Mouse (Mus musculus) CD4-positive, CD25-positive, alpha-beta regulatory T cell, adult 4 months (primary cell): ENCODE measurements around the gene Mettl6. TPM values are rescaled to one million over a fixed set of nuclear protein-coding genes. Genes with fewer than 3 reads are reported as not detected.
"Not testable (repeated sequence)": the region's sequence is repeated elsewhere in the genome, so short reads cannot be mapped to it uniquely, and the experiment has no call there.

Experiments
- ATAC-seq: one replicate; pipeline ENCODE4 v1.8.0; 2017
- polyA plus RNA-seq, 2 experiments: library from polyadenylated mRNA; unstranded; fragments of 100-300 nt; shearing (Covaris generic); gene quantifications; one replicate each; pipeline ENCODE4 v1.2.1; 2017

Mettl6 gene
- polyA plus RNA-seq, 2 experiments from 2014 or later, result 68.2 to 69.7 TPM

DNA sequence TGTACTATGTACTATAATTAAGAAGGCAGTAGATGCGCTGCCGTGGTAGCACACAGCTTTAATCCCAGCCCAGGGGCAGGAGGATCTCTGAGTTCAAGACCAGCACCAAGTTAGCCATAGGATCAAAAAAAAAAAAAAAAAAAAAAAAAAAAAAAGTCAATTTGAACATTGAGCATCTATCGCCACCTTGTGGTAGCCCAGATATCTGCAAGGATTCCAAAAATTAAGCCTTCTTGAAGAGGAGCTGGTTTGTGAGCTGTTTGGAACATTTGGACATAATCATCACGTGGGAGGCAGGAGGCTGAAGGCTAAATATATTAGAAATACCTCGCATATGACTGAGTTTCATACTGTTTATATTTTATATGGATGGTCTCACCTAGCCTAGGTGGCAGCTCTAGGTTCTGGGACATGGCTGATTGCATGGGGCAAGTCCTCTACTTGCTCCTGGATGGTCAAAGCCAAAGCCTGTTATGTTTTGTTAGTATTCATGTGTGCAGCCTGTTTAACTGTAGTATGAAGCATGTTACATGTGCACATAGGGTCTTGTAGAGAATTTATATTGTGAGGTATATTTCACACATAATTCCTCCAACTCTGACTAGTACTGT, 22.3 kb downstream of the Mettl6 start:
- peak; percentile 39 for ATAC-seq

DNA sequence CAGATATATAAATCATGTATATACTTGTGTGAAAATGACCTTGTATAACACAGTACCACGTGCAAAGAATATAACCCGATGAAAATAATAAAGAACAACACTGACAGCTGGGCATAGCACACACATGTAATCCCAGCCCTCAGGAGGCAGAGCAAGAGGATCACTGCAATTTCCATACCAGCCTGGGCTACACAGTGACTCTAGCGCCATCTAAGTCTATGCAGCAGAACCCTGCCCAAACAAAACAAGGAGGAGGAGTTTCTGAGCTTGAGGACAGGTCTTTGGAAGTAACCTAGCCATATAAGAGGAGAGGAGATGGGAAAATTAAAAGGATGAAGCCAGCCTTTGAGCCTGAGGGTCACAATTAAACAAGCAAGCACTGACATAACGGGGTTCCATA, 25.1 kb downstream of the Mettl6 start:
- no peak for ATAC-seq

DNA sequence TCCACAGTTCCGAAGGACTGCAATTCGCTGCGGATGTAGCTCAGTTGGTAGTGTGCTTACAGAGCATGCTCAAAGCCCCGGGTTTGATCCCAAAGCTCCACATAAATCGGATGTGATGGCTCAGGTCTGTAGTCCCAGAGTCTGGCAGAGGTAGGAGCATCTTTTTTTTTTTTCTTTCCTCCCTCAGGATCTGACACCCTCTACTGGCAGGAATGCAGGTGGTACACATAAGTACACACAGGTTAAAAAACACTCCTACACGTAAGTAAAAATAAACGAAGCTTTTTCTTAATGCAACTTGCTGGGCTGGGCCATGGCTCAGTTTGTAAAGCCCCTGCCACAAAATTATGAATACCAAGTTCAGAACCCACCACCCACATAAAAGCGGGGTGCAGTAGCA, 30.7 kb downstream of the Mettl6 start:
- no peak for ATAC-seq

DNA sequence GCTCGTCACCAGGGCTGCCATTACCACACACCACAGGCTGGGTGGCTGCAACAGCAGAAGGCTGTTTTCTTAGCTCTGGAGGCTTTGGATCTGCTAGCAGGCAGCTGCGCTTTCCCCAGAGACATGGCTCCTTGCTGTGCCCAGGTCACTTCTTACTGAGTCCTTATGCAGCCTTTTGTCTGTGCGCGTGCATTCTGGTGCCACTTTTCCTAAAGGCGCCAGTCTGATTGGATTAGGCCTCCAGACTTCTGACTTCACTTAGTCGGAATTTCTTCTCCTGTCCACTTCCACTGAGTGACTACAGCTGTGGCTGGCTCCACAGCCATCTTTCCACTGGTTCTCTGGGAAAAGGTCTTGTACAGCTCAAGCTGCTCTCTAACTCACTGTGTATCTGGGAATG, 32.0 kb downstream of the Mettl6 start:
- no peak for ATAC-seq

DNA sequence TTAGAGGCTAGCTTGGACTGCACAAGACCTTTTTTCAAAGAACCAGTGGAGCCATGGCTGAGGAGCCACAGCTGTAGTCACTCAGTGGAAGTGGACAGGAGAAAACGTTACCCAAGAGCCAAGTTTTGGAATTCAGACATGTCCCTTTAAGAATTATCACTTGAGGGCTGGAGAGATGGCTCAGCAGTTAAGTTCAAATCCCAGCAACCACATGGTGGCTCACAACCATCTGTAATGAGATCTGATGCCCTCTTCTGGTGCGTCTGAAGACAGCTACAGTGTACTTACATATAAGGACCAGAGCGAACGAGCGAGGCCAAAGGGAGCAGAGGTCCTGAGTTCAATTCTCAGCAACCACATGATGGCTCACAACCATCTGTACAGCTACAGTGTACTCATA, 32.6 kb downstream of the Mettl6 start:
- ATAC-seq, result not testable (repeated sequence)

DNA sequence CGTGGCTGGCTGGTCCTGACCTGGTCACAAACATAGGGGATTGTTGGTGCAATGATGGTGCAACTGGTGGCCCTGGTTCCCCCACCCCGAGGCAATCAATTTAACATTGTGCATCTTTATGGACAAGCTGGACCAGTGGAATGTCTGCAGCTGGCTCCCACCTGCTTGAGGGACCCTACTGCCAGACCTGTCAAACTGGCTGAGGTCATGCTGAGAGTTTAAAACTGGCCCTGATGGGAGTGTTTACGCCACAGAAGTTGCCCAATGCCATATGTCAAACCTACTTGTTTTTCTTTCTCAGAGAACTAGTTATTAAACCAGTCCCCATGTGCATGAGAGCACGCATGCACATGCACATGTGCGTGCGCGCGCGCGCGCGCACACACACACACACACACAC, 36.8 kb downstream of the Mettl6 start:
- ATAC-seq, result no peak

DNA sequence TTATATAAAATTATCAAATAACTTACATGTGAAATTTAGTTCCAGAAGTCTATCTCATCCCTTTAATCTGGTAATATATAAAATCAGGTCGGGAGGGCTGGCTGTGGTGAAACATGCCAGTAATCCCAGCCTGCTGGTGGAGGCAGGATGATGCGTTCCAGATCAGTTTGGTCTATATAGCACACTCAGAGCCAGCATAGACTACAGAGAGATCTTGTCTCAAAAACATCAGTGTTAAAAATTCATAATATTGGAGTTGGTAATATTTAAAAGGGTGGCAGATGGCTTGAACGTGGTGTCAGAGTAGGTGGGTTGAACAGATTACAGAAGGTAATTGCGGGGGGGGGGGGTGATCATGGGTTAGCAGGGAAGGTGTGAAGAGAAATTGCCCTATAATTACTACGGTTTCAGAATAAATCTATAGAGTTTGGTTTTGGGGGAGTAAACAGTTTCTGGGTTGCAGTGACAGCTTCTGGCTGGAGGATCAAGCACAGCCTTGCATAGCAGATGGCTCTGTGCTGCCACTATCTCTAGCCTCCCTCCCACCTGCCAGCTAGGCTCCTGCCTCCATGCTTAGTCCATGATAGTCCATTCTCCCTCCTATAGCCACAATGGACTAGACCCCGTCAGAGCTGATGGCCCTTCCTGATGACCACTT, 38.6 kb downstream of the Mettl6 start:
- ATAC-seq, result no peak

DNA sequence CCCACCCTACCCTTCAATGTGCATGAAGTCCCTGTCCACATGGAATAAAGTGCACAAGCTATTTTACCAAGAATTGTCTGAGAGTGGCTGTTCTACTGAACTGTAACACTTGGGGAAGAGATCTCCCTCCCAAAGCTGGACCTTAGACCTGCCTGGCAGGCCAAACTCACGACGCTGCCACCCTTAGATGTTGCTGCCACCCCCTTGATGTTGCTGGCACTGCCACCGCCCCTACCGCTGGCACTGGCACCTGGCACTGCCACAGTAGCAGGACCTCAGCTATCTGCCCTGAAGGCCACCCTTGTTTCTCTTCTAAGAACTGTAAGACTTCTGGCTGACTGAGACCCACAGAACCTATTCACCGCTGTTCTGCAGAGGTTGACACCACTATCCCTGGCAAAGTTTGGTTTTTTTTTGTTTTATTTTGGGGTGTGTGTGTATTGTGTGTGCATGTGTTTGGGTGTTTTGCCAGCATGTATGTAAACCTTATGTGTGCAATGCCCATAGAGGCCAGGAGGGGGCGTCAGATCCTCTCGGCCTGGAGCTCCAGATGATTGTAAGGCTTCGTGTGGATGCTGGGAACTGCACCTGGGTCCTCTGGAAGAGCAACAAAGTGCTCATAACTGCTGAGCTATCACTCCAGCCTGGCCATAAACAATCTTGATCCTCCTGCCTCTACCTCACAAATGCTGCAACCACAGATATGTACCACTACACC, 39.8 kb downstream of the Mettl6 start:
- no peak for ATAC-seq

DNA sequence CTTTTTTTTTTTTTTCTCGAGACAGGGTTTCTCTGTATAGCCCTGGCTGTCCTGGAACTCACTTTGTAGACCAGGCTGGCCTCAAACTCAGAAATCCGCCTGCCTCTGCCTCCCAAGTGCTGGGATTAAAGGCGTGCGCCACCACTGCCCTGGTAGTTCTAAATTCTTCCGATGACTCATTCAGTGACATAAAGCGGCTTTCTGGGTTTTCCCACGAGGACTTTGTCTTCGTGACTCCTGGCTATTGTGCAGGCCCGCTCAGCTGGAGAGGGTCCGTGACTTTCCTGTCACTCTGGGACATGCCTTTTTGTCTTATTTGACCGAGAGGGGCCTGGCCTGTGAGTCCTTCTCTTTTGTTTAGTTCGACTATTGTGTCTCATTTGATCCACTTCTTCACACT, 40.9 kb downstream of the Mettl6 start:
- not testable (repeated sequence) for ATAC-seq

DNA sequence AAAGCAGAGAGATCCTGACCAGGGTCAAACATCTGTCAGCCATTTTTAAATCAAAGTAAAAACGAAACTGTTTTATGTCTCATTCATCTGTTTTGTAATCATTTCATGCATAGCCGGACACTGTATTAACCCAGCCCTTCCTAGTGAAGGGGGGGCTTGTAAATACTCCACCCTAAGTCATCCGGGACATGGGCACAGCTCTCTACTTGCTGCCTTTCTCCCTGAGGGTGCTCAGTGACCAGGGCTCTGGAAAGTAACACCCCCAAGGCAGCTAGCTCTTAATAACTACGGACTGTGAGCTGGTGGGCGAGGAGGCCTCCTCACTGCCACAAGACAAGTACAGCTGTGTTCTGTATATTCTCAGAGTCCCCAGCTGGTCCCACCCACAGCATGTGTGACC, 45.8 kb downstream of the Mettl6 start:
- no peak for ATAC-seq

DNA sequence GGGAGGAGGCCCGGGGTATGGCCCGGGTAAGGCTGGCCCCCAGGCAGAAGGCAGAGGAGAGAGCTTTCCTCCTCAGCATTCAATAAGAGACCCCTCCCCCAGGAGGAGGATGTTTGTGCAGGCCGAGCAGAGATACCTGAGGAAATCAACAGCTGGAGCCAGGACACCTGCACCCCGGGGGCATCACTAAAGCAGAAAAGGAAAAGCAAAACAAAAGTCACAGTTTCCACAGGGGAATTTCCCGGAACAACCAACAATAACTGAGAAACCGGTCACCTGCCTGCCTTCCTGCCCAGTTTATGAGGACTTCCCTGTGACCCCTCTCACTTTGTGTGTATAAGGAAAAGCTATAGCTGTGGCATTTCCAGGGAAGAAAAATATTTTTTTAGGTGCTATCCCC, 51.2 kb downstream of the Mettl6 start:
- no peak for ATAC-seq

DNA sequence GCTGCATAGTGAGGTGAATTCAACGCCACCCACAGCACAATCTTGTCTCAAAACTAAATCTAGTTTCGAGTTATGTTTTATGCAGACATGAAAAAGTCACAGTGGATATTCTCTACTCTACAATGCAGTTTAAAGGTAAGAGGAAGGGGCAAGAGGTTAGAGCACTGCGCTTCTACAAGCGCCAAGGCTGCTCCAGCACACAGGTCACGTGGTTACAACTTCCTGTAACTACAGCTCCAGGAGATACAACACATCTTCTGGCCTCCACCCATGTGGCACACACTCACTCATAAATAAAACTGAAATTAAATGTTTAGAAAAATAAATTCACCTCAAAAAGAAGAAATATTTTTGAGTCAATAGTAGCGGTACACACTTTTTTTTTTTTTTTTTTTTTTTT, 54.1 kb downstream of the Mettl6 start:
- ATAC-seq, result peak; percentile 64

DNA sequence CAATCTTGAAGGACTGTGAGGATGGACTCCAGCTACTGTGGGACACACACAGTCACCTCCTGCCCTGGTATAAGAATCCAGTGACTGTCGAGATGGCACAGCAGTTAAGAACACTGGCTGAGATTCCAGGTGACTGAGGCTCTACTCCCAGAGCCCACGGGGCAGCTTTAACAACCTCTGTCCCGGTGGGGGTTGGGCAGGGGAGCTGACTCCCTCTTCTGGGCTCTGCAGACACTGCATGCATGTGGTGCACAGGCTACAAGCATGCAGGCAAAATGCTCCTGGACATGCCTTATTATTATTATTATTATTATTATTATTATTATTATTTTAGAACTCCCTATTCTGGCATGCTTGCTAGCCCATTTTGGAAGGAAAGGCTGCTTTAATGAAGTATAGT, 54.6 kb downstream of the Mettl6 start:
- ATAC-seq, result no peak

DNA sequence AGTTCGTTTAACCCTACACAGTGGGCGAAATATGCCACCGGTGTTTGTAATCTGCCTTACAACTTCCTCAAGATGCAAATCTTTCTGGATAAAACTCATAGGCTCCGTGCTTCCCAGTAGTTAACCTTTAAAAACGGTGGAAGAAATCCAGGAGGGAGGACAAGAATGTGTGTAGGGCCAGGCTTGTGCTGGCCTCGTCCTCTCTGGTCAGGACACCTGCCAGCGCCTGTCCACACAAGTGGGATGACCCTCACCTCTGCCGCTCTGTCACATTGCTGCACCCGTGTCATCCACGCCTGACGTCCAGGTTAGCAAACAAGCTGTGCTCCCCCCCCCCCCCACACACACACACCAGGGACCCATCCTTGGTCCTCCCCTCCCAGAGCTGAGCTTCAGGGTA, 55.6 kb downstream of the Mettl6 start:
- ATAC-seq, result no peak

DNA sequence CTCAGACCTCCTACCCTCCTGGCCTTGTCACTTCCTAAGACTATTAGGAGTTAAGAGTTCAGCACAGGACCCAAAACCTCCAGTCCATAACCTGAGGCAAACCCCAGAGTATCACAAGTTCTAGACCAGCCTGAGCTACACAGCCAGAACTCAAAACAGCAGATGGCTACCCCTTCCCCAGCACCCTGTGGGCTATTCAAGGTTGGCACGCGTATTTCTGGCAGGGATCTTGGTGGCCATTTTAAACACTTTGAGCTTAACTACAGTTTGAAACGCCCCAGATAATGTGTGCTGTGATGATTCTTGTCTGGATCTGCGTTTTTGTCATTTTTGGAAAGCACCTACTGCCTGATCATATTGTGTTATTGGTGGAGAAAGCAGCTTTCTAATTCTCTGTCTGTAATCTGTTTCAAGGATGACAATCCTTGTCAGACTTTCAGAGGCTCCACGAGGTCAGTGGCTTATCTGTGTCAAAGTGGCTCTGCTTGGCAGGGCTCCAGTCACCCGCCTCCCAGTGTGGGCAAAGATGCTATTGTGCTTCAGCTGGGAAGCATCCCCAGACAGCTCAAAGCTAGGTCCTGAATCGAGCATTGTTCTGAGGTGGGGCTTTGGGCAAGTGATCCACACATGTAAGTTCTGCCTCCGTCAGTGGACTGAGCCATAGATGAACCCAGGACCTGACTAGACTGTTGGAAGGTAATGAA, 56.9 kb downstream of the Mettl6 start:
- ATAC-seq, result no peak

DNA sequence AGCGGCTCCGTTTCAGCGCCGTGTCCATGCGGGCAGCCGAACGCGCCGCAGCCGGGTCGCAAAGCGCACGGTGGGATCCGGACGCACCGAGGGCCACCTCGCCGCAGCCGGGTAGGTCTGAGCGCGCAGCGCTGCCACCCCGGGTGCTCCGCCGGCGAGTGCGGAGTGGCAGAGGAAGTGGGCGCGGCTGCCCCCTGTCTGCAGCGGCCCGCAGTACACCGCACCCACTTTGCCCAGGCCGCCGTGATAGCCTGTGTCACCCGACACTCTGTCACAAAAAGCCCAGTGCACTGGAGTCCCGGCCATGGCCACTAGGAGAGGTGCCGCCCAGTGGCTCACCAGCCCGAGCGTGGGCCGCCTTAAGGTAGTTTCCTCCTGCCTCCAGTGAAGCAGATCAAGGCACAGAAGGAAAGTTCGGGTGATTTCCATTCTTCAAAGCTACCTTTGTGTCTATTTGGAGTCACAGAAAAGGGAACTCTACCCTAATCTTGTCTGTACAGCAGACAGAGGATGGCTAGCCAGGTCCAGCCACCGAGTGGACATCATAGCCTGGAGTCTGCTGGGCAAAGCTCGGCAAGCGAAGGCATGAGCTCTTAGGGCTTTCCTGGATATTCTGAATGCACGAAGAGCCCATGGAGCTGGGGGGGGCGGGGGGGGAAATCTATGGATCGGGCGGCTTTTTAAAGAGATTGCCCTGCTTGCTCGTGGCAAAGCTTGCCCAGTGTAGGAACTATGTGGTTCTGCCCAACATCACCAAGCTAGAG, 58.7 kb downstream of the Mettl6 start, which contains the start of gene Sh3bp5:
Gene Sh3bp5 (minus strand): TSS at position 149 of the 764 bp plus-strand sequence.
- peak; percentile 94 for ATAC-seq

DNA sequence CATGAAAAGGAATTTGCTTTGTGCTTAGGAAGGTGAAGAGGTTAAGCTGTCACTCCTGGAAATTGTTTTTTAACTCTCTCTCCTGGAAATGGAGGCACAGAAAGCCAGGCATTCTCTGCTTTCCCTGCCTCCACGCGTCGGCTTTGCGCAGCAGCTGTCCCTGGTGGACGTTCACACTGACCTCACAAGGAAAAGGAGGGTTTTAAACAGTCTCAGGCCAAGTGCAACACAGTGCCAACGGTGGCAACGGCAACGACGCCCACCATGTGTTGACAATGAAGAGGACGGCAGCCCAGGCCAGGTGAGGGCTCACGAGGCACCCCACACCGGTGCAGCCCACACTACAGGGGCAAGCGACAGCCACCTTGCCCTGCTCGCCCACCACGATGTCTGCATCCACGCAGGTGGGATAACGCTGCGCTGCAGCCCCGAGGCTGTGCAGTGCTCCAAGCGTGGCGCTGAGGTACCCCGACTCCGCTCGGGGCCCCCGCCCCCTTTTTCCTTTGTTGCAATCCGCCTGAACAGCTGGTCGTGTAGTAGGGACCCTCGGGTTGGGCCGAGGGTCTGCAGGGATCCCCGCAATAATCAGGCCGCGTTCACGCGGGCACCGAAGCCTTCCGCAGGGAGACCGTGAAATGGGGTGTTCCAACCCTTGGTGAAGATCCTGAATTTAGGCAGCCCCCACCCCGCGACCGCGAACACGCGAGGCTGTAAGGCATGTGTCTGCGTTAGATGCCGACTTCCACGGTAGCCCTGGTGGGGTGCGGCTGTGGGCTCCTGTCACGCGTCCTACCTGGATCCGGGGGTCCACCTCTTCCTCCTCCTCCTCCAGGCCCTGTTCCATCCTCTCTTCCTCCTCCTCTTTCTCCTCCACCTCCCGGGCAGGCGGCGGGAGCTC, 59.6 kb downstream of the Mettl6 start:
- ATAC-seq, result peak; percentile 13

DNA sequence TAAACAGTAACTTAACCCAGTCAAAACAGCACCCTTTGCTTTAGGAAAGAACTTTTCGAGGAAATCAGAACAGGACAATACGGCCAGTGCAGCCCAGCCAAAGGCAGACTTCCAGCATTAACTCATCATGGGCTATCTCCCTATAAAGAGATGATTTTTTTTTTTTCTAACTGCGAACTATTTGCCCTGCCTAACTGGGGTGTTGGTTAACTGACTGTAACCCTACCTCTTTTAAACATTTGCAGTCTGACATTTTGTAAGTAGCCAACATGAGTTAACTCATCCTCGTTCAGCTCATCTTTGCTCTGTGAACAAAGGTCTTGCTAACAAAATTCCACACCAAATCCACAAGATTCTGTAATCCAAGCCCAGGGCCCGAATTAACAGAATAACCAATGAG, 60.4 kb downstream of the Mettl6 start:
- no peak for ATAC-seq

DNA sequence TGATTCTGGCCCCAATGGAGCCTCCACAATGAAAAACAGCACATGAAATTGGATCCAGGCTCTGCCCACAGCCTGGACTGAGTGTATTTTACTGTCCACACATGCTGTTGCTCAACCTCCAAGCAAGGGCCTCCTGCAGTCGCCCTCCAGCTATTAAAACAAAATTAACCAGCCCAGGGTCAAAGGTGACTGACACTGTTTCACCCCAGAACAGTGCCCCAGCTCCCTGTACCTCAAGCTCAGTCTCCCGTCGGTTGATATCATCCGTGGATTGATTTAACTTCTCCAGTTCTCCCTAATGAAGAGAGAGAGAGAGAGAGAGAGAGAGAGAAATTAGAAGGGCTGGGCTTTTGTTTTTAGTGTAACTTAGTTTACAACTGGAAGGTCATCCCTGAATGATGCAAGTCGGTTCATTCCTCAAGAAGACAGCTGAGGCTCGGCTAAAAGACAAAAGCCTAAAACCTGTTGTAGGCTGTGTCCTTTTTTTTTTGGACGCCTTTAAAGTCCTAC, 60.9 kb downstream of the Mettl6 start:
- ATAC-seq, result no peak

DNA sequence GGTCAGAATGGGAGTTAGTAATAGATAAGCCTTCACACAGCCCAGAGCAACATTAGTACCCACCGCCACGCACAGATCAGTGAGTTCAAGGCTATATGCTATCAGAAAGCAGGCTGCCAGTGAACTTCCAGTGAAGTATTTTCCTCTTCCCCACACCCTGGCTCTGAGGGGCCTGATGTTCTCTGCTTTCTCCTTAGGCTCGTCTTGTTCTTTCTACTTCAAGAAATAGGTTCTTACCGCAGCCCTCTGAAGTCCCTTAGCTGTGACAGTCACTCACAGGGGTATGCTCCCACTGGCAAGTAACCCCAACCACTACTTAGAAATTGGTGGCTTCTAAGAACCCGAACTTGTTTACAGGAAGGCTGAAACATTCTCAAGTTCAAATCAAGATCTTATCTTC, 61.7 kb downstream of the Mettl6 start:
- ATAC-seq, result no peak

DNA sequence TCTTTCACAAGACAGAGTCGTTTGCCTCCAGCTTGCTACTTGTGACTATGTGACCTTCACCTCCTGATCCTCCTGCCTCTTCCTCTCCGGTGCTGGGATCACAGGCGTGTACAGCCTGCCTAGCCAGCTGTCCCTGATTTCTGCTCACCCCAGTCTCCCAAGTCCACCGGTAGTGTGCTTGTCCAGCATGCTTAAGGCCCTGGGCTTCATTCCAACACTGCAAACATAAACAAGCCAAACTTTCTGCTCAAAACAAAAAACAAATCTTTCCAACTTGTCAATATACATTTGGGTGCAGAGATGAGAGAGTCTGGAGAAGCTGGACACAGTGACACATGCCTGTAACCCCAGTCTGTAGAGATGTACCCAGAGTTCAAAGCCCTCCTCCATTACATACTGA, 62.4 kb downstream of the Mettl6 start:
- no peak for ATAC-seq
